Mouse (Mus musculus): Measurements from ENCODE around the gene Aldh6a1.

Aldh6a1 gene

GRCm38 (mm10) chr12:84450718-84451646 lies at the start of gene Aldh6a1, which contains the start of gene Lin52:
TSS of gene Aldh6a1 (minus strand) at chr12:84451004.
TSS of gene Lin52 (plus strand) at chr12:84451422.
- DNase-seq (ENCODE audit: low spot score), result peak; percentile 84

DNA sequence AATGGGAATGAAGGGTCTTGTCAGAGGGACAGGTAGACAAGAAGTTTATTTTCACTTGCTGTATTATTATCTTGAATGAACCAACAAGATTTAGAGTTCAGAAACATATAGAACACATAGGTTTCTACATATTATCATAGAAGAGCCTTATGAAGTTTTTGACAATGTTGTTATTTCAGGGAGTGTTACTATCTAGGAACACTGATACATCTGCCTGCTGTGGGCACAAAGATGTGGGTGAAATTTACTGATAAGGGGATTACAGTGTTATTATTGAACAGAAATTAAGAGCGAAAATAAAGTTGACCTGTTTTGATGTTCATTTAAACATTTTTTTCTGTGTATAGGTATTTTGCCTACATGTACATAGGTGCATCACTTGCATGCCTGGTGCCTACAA lies 46.0 kb upstream of the Aldh6a1 start:
- DNase-seq (ENCODE audit: low spot score), result no peak

GRCm38 (mm10) chr12:84487324-84488056 lies 36.7 kb upstream of the Aldh6a1 start:
- DNase-seq (ENCODE audit: low spot score), result no peak

DNA sequence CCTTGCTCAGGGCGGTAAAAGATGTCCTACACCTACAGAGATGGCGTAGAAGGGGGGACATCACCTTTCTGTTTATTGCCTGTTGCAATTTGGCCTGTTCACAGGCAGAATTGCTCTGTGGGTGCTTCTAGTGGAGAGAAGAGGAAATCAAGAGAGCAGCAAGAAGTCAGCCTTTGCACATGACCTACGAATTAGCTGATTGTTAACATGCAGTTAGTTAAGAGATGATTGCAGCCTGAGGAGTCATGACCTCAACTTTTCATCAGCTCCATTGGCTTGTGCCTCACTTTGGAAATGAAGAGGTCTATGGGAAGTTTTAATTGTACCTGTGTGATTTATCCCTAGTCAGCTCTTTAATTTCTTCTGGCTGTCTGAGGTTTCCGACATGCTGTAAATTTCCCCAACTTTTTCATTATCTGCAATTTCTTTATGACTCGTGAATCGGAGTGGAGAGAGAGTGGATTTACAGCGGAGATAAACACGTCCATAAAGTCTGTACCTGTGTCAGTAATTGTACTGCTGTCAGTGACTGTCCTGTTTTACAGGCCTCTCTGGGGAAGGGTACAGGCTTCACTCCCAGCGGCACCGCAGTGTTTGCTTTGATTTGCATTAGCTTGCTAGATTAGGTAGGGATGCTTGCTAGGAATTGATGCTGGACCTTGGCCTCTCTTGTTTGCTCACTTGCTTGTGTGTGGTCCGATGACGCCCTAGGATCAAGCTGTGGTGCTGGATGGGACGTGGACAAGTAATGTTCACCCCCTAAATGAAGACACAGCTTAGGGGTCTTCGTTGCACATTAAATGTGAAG lies 32.2 kb upstream of the Aldh6a1 start:
- no peak for DNase-seq (ENCODE audit: low spot score)

GRCm38 (mm10) chr12:84481251-84481650 lies 30.4 kb upstream of the Aldh6a1 start:
- DNase-seq (ENCODE audit: low spot score), result no peak

DNA sequence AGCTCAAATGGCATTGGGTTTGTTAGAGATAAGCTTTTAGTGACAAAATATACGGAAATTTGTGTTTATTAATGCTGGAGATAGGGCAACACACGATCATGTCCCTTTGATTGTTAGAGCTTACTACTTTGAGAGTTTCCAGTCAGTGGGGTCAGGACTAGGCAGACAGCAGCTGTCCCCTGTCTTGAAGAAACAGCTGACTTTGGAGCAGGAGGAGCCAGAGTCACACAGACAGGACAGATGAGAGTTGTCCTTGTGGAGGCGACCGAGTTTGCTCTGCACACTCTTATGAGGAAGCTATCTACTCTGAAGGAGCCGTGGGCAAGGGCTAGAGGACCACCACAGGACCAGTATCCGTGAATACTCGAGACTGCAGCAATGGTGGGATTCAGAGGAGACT lies 28.1 kb upstream of the Aldh6a1 start:
- DNase-seq (ENCODE audit: low spot score), result no peak

DNA sequence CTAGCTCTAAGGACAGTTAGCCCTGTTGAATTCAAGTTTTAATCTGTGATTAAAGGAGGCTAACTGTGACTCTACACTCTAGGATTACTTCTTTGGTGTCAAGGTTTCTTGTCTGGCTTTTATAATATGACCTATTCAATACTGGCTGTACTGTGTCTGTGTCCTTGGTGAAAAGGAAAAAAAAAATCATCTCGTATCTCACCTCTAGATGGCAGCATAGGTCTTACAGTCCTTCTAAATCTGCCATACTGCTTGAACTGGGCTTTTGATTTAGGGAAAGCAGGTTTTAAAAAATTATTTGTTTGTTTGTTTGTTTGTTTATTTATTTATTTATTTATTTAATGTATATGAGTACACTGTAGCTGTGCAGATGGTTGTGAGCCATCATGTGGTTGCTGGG lies 17.9 kb upstream of the Aldh6a1 start:
- DNase-seq (ENCODE audit: low spot score), result no peak

DNA sequence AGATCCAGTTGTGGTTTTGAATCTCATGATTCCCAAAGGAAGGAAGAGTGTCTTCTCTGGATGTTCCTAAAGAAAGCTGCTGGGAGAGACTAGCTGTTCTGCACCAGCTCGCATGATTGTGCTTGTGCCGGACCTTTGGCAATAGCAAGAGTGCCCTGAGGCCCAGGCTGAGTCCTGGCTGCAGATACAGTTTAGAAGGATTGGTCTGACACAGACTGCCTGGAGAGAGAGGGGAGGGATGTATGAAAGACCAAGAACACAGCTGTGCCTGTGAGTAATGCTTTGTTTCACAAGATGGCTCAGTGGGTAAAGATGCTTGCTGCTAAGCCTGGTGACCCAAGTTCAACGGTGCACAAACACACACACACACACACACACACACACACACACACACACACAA lies 12.1 kb upstream of the Aldh6a1 start:
- no peak for DNase-seq (ENCODE audit: low spot score)

DNA sequence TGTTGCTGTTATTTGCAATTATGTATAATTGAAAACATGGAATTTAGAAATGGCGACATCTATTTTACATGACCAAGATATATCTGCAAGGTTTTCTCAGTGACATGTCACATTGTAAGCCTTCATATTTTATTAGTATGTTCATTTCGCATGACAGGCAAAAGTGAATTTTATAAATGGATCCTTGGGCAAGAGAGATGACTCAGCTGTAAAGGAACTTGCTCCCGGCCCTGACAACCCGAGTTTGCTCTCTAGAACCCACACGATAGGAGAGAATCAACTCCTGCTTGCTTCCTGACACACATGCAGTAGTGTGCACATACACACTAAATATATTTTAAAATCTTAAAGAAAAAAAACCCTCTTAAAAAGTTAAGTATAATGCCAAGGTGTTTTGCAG lies 10.6 kb upstream of the Aldh6a1 start:
- DNase-seq (ENCODE audit: low spot score), result no peak

GRCm38 (mm10) chr12:84459845-84460244 lies 9.0 kb upstream of the Aldh6a1 start:
- DNase-seq (ENCODE audit: low spot score), result no peak

DNA sequence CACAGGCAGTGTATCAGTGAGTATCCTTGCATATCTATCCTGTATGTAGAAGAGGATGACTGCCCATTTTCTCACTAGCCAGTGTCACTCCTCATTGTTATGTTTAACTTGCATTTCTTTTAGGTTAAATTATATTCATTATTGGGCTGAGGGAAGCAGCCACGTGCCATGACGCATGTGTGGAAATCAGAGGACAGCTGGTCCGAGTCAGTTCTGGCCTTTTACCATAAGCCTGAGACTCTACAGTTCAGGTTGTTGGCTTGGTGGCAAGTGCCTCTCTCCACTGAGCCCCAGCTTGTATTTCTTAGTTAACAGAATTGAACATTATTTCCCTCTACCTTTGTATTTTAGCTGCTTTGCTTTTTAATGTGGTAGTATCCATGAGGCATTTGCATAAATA lies 6.1 kb upstream of the Aldh6a1 start:
- no peak for DNase-seq (ENCODE audit: low spot score)

DNA sequence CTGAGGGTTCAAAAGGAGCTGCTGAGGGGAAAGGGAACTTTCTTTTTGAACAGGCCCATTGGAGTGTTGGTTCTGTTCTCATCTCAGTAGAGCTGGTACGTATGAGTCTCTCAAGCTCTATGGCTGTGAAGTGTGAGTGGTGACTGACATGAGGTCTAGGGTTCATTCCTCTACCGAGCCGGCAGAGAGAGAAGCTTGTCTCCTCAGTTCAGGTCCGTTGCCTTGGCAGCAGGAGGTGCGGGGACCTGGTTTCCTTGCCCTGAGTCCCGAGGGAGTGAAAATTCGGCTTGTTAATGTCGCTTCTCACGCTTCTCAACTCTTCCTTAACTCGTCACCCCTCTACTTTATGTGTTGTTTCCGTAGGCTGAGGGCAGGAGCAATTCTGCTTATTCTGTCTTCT lies 997 bp upstream of the Aldh6a1 start:
- DNase-seq (ENCODE audit: low spot score), result no peak

- DNase-seq (ENCODE audit: low spot score), result no peak
Measured at GRCm38 (mm10) chr12:84450351-84450717, 470 bp downstream of the Aldh6a1 start.

DNA sequence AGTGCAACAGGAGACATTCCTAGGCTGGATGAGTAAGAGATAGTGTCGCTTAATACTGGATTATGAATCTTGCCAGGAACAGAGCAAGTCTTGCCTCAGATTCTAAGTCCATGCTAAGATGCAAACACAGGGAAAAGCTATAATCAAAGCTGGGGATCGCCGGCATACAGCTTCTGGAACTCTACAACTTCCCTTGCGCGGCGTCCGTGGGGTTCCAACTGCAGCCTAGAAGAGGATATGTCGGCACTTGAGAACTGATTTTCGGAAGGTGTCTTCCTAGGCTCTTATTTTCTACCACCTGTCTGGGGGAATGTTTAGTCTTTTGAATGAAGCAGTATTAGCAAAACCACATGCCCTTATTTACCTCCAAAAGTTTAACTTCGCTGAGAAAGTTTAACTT lies 917 bp downstream of the Aldh6a1 start:
- DNase-seq (ENCODE audit: low spot score), result no peak

DNA sequence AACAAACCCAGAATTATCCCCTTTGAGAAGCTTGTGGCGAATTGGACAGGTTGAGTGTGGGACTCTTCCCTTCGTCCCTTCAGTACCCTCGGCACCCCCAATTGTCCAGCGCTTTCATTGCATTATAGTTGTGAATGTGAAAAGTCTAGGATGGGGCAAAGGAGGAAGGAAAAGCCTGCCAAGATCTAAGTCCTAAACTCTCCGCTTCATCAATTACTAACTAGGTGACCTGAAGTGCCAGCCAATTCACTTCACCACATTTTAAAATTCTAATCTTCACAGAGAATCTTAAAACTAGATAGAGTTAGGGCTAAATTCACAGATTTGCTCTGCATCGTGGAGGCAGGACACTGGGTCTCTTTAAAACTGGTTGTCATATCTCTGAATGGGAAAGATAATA lies 2.6 kb downstream of the Aldh6a1 start:
- DNase-seq (ENCODE audit: low spot score), result no peak

GRCm38 (mm10) chr12:84447386-84447785 lies 3.4 kb downstream of the Aldh6a1 start:
- no peak for DNase-seq (ENCODE audit: low spot score)

DNA sequence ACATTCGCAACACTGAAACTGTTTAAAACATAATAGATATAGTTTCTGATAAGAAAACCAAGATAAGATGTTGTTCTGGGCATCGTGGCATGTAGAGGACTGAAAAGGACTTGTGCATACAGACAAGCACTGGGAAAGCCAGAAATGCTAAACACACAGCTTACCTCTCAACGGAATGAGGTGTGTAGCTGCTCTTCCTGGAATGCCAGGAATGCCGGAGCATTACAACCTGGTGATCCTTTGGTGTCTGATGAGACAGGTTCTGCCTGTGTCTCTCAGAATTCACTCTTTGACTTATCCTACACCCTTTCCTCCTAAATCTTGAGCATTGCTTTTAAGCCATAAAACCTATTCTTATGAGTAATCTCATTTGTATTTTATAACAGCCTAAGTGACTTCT lies 8.3 kb downstream of the Aldh6a1 start:
- DNase-seq (ENCODE audit: low spot score), result no peak

GRCm38 (mm10) chr12:84438697-84439096 lies 12.1 kb downstream of the Aldh6a1 start:
- DNase-seq (ENCODE audit: low spot score), result no peak

DNA sequence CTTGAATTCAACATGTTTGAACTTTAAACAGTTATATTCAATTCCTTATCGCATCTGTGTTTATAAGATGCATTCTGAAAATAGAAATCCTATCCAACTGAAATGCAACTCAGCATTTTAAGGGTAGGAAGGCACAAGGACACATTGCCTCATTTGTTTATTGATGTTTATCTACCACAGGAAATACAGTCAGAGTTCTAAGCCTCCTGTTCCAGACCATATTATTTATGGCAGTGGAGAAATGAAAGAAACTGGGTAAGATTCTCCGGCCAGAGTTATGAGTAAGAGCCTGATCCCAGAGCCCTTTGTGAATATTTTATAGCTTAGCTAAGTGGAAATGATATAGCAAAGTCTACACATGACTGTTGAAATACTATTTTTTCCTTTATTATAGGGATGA lies 21.0 kb downstream of the Aldh6a1 start:
- no peak for DNase-seq (ENCODE audit: low spot score)

- no peak for DNase-seq (ENCODE audit: low spot score)
Measured at GRCm38 (mm10) chr12:84423990-84424389, 26.8 kb downstream of the Aldh6a1 start.

- no peak for DNase-seq (ENCODE audit: low spot score)
Measured at GRCm38 (mm10) chr12:84417605-84417922, 33.2 kb downstream of the Aldh6a1 start.

- peak; percentile 39 for DNase-seq (ENCODE audit: low spot score)
Measured at GRCm38 (mm10) chr12:84416834-84417604, 33.8 kb downstream of the Aldh6a1 start, which contains the start of gene Rnf113a2. TSS of gene Rnf113a2 (plus strand) at chr12:84417196.
